Mouse (Mus musculus): ENCODE results near the gene Mdh2.
A peak's percentile ranks its signal among the peaks of the same experiment; 100 is the strongest.

The Mdh2 gene

GRCm38 (mm10) chr5:135776546-135776945 is 1.7 kb upstream of the Mdh2 start:
- DNase-seq (ENCODE audit: low read depth): no peak

GRCm38 (mm10) chr5:135777796-135778470 is 347 bp upstream of the Mdh2 start, which contains the start of gene Styxl1:
Gene Styxl1, minus strand, starts transcription at chr5:135778385.
- no peak for DNase-seq (ENCODE audit: low read depth)

- no peak for DNase-seq (ENCODE audit: low read depth)
Measured at GRCm38 (mm10) chr5:135780331-135780730, 2.1 kb downstream of the Mdh2 start.

GRCm38 (mm10) chr5:135782901-135783300 is 4.6 kb downstream of the Mdh2 start:
- no peak for DNase-seq (ENCODE audit: low read depth)

- peak; percentile 42 for DNase-seq (ENCODE audit: low read depth)
Measured at GRCm38 (mm10) chr5:135793996-135794858, 15.9 kb downstream of the Mdh2 start.

- DNase-seq (ENCODE audit: low read depth): no peak
Measured at GRCm38 (mm10) chr5:135794859-135795181, 16.5 kb downstream of the Mdh2 start.

- no peak for DNase-seq (ENCODE audit: low read depth)
Measured at GRCm38 (mm10) chr5:135799746-135800145, 21.5 kb downstream of the Mdh2 start.

- DNase-seq (ENCODE audit: low read depth): no peak
Measured at GRCm38 (mm10) chr5:135800927-135801326, 22.6 kb downstream of the Mdh2 start.

- DNase-seq (ENCODE audit: low read depth): no peak
Measured at GRCm38 (mm10) chr5:135802641-135803040, 24.4 kb downstream of the Mdh2 start.

GRCm38 (mm10) chr5:135803135-135803534 is 24.9 kb downstream of the Mdh2 start:
- no peak for DNase-seq (ENCODE audit: low read depth)

- no peak for DNase-seq (ENCODE audit: low read depth)
Measured at GRCm38 (mm10) chr5:135803676-135804075, 25.4 kb downstream of the Mdh2 start.

- no peak for DNase-seq (ENCODE audit: low read depth)
Measured at GRCm38 (mm10) chr5:135804735-135805134, 26.5 kb downstream of the Mdh2 start.

- peak; percentile 63 for DNase-seq (ENCODE audit: low read depth)
Measured at GRCm38 (mm10) chr5:135806555-135807262, 28.4 kb downstream of the Mdh2 start, which contains the start of gene Srrm3. Gene Srrm3, plus strand, starts transcription at chr5:135806890.

- no peak for DNase-seq (ENCODE audit: low read depth)
Measured at GRCm38 (mm10) chr5:135807263-135807637, 29.0 kb downstream of the Mdh2 start.

GRCm38 (mm10) chr5:135812991-135813390 is 34.7 kb downstream of the Mdh2 start:
- DNase-seq (ENCODE audit: low read depth): no peak

GRCm38 (mm10) chr5:135818491-135818890 is 40.2 kb downstream of the Mdh2 start:
- no peak for DNase-seq (ENCODE audit: low read depth)

- DNase-seq (ENCODE audit: low read depth): no peak
Measured at GRCm38 (mm10) chr5:135822316-135822944, 44.1 kb downstream of the Mdh2 start.

GRCm38 (mm10) chr5:135824517-135824916 is 46.2 kb downstream of the Mdh2 start:
- DNase-seq (ENCODE audit: low read depth): no peak

- DNase-seq (ENCODE audit: low read depth): no peak
Measured at GRCm38 (mm10) chr5:135826225-135826624, 47.9 kb downstream of the Mdh2 start.

- no peak for DNase-seq (ENCODE audit: low read depth)
Measured at GRCm38 (mm10) chr5:135829381-135829780, 51.1 kb downstream of the Mdh2 start.

- DNase-seq (ENCODE audit: low read depth): no peak
Measured at GRCm38 (mm10) chr5:135832729-135833128, 54.4 kb downstream of the Mdh2 start.

Measured in fibroblast of lung, adult 2 months (primary cell).